ENCODE assay signal across 21 mouse cellular contexts in genomic region chr12:55833906-55834625, GRCm38 (mm10). TPM values are rescaled to one million over a fixed set of nuclear protein-coding genes. Genes with fewer than 3 reads are reported as not detected.
DNase-seq lines count a peak whose midpoint lies in the region; ATAC-seq and TF ChIP-seq lines count a peak whose summit lies in the region.
"Had no signal": no experiment of that assay in that cellular context is flagged by ENCODE, and none has a peak within 500 bp of the region (broad histone marks: within the 10 kb centered on the region; RNA-seq: fewer than 3 reads in every experiment).

No protein-coding gene starts in this region.

- H3K4me3 ChIP-seq in layer of hippocampus, adult 2 months, result no peak overlapping the region
- no peak overlapping the region for H3K4me3 ChIP-seq in forebrain, embryonic 16.5 days (replicated peaks; ENCODE audit: low read length)
- H3K4me3 ChIP-seq in liver, postnatal 0 days (ENCODE audit: low read depth, low read length), result no peak overlapping the region
- H3K4me3 ChIP-seq: forebrain, embryonic 12.5 days; hindbrain, embryonic 15.5 days; limb, embryonic 13.5 days; liver, embryonic 15.5 days; midbrain, embryonic 13.5 days; myocyte had no signal

- no peak overlapping the region for H3K4me2 ChIP-seq in forebrain, embryonic 16.5 days (ENCODE audit: low read length)
- no peak overlapping the region for H3K4me2 ChIP-seq in liver, postnatal 0 days (ENCODE audit: low read depth, low read length)
- H3K4me2 ChIP-seq: forebrain, embryonic 12.5 days; hindbrain, embryonic 15.5 days; limb, embryonic 13.5 days; liver, embryonic 15.5 days; midbrain, embryonic 13.5 days had no signal

- H3K36me3 ChIP-seq in forebrain, embryonic 16.5 days (ENCODE audit: control insufficient read depth, insufficient read depth), result no peaks in the 10 kb centered on the region
- H3K36me3 ChIP-seq in liver, postnatal 0 days (replicated peaks; ENCODE audit: insufficient read depth, low read length), result no peaks in the 10 kb centered on the region
- H3K36me3 ChIP-seq: forebrain, embryonic 12.5 days; hindbrain, embryonic 15.5 days; limb, embryonic 13.5 days; liver, embryonic 15.5 days; midbrain, embryonic 13.5 days had no signal

- TF ChIP-seq POLR2A in brain, embryonic 14.5 days (IDR thresholded peaks at IDR 0.05; ENCODE audit: borderline replicate concordance, extremely low read depth, insufficient read depth, insufficient read length, poor library complexity, severe bottlenecking), result no peak

- no peaks in the 10 kb centered on the region for H3K9me3 ChIP-seq in forebrain, embryonic 16.5 days (ENCODE audit: control insufficient read depth, low read length)
- H3K9me3 ChIP-seq in liver, postnatal 0 days (ENCODE audit: low read length), result no peaks in the 10 kb centered on the region
- H3K9me3 ChIP-seq: forebrain, embryonic 12.5 days; hindbrain, embryonic 15.5 days; limb, embryonic 13.5 days; liver, embryonic 15.5 days; midbrain, embryonic 13.5 days had no signal

- DNase-seq in CD4-positive, CD25-positive, alpha-beta regulatory T cell, adult 2 months (ENCODE audit: low read depth, low spot score), result peak; percentile 33
- no peak for DNase-seq in layer of hippocampus, adult 2 months (ENCODE audit: low spot score in 2 of 2)
- no peak for DNase-seq in layer of hippocampus, postnatal 25 days (ENCODE audit: extremely low spot score in 1 of 2, low spot score in 1 of 2)
- DNase-seq in 3T3-L1 (ENCODE audit: low read depth, low spot score), result peak; percentile 25
- no peak for DNase-seq in brain, embryonic 14.5 days (ENCODE audit: low read depth)
- DNase-seq in liver, postnatal 0 days, result no peak
- DNase-seq: cerebellum, postnatal 14 days; gastrocnemius, postnatal 14 days; heart, postnatal 10 days; kidney, adult 18-20 months; kidney, postnatal 14 days; layer of hippocampus, adult 9-11 months; thymus, postnatal 14 days had no signal

- no peaks in the 10 kb centered on the region for H3K27me3 ChIP-seq in forebrain, embryonic 16.5 days (replicated peaks; ENCODE audit: control insufficient read depth, insufficient read depth, low read length)
- no peaks in the 10 kb centered on the region for H3K27me3 ChIP-seq in liver, postnatal 0 days (ENCODE audit: insufficient read depth, low read length)
- H3K27me3 ChIP-seq: forebrain, embryonic 12.5 days; hindbrain, embryonic 15.5 days; limb, embryonic 13.5 days; liver, embryonic 15.5 days; midbrain, embryonic 13.5 days had no signal

- 0 out of 2 replicates have a peak, but pooled peaks have one; percentile 13 for TF ChIP-seq CTCF in layer of hippocampus, adult 2 months (conservative IDR thresholded peaks at IDR 0.05)
- TF ChIP-seq CTCF in brain, embryonic 14.5 days (IDR thresholded peaks at IDR 0.05; ENCODE audit: borderline replicate concordance, extremely low read depth, insufficient read depth, insufficient read length), result peak; percentile 2; the same call in 1 of the 2 replicates
- no peak for TF ChIP-seq CTCF in liver, postnatal 0 days (IDR thresholded peaks at IDR 0.05; ENCODE audit: low read depth)

- no peak overlapping the region for H3K9ac ChIP-seq in forebrain, embryonic 16.5 days (replicated peaks; ENCODE audit: low read depth, low read length)
- H3K9ac ChIP-seq in liver, postnatal 0 days (replicated peaks), result no peak overlapping the region
- H3K9ac ChIP-seq: forebrain, embryonic 12.5 days; hindbrain, embryonic 15.5 days; limb, embryonic 13.5 days; liver, embryonic 15.5 days; midbrain, embryonic 13.5 days had no signal

- no peak for TF ChIP-seq EP300 in liver, postnatal 0 days (IDR thresholded peaks at IDR 0.05; ENCODE audit: low read depth)

- 69% methylated on average over 9 of the region's 9 CpGs for WGBS in forebrain, embryonic 16.5 days
- WGBS in liver, postnatal 0 days (ENCODE audit: insufficient replicate concordance), result 62% methylated on average over 9 of the region's 9 CpGs

- H3K4me1 ChIP-seq in forebrain, embryonic 16.5 days (replicated peaks; ENCODE audit: control insufficient read depth, insufficient read depth, low read length), result peaks cover 13% of the 10 kb centered on the region
- 0 out of 2 replicates have a peak, but pooled peaks cover 2% of the 10 kb centered on the region for H3K4me1 ChIP-seq in liver, postnatal 0 days (ENCODE audit: insufficient read depth)

- H3K27ac ChIP-seq in layer of hippocampus, adult 2 months, result no peak overlapping the region
- H3K27ac ChIP-seq in forebrain, embryonic 16.5 days (ENCODE audit: low read length), result no peak overlapping the region
- no peak overlapping the region for H3K27ac ChIP-seq in liver, postnatal 0 days (ENCODE audit: low read depth)
- H3K27ac ChIP-seq: forebrain, embryonic 12.5 days; hindbrain, embryonic 15.5 days; limb, embryonic 13.5 days; liver, embryonic 15.5 days; midbrain, embryonic 13.5 days had no signal

- no peak for ATAC-seq in CD4-positive, CD25-positive, alpha-beta regulatory T cell, adult 4 months
- ATAC-seq in forebrain, embryonic 16.5 days, result no peak
- no peak for ATAC-seq in liver, postnatal 0 days
- ATAC-seq: midbrain, embryonic 13.5 days had no signal

RNA-seq across cellular contexts. Expression of gene Brms1l, which starts 2.1 kb away (rescaled TPM):
- 10 to 100 TPM; 13.8 to 15.8 TPM for polyA plus RNA-seq in CD4-positive, CD25-positive, alpha-beta regulatory T cell, adult 4 months (2017; shearing (Covaris generic))
- total RNA-seq in layer of hippocampus, adult 2 months (2021), result 10 to 100 TPM; 65.2 to 72.3 TPM
- total RNA-seq in layer of hippocampus, postnatal 25 days (2021), result 10 to 100 TPM; 61.6 to 70.7 TPM
- 69.8 and 88.5 TPM in 2 replicates for polyA plus RNA-seq in brain, embryonic 14.5 days (2012; rRNA removed)
- polyA plus RNA-seq in forebrain, embryonic 16.5 days (2015; fragmentation: Nextera tagmentation; extraction: Ambion mirVana), result 62.6 and 67.2 TPM in 2 replicates
- 5.3 and 6.9 TPM in 2 replicates for polyA plus RNA-seq in liver, postnatal 0 days (2015; fragmentation: Nextera tagmentation; extraction: Ambion mirVana)

RNA-seq across cellular contexts. Expression of gene Ralgapa1, which starts 13.1 kb away (rescaled TPM):
- 10 to 100 TPM; 14.0 to 17.4 TPM for polyA plus RNA-seq in CD4-positive, CD25-positive, alpha-beta regulatory T cell, adult 4 months (2017; shearing (Covaris generic))
- 100 to 1,000 TPM; 127 to 135 TPM for total RNA-seq in layer of hippocampus, adult 2 months (2021)
- 100 to 1,000 TPM; 115 to 130 TPM for total RNA-seq in layer of hippocampus, postnatal 25 days (2021)
- 72.0 and 84.2 TPM in 2 replicates for polyA plus RNA-seq in brain, embryonic 14.5 days (2012; rRNA removed)
- polyA plus RNA-seq in forebrain, embryonic 16.5 days (2015; fragmentation: Nextera tagmentation; extraction: Ambion mirVana), result 18.1 and 21.9 TPM in 2 replicates
- 2.3 and 2.8 TPM in 2 replicates for polyA plus RNA-seq in liver, postnatal 0 days (2015; fragmentation: Nextera tagmentation; extraction: Ambion mirVana)

Comparison
In these comparisons a context has a peak if more than half of its experiments do, and no peak if none do; other contexts are left out.
1. DNase-seq: peak in CD4-positive, CD25-positive, alpha-beta regulatory T cell, adult 2 months (single experiment) and 3T3-L1 (single experiment); none in layer of hippocampus, adult 2 months (0 of 2), layer of hippocampus, postnatal 25 days (0 of 2), brain, embryonic 14.5 days (single experiment) and liver, postnatal 0 days (single experiment).